ENCODE assay signal across 23 mouse cellular contexts in the genomic region with DNA sequence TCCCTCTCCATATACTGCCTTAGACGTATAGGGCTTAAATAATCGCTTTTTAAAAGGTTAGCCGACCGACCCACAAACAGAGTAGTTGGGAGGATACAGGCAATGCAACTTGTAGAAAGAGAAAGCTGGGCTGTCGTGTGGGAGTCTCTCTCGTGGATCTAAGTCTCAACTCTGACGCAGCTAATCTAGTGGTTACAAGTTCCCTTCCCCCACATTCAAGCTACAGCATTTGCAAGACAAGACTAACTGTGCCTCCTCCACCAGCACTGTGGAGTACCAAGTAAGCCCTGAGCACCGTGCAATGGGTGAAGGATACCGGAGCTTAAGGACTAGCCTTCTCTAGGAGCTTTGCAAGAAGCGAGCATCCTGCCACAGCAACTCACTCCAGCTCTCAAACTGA.
A peak's percentile ranks its signal among the peaks of the same experiment; 100 is the strongest.
DNase-seq lines count a peak whose midpoint lies in the region; ATAC-seq lines count a peak whose summit lies in the region.
"Had no signal": no experiment of that assay in that cellular context is flagged by ENCODE, and none has a peak within 500 bp of the region (broad histone marks: within the 10 kb centered on the region; RNA-seq: fewer than 3 reads in every experiment).

No protein-coding gene starts in this region.

- H3K4me1 ChIP-seq in hindbrain, embryonic 14.5 days (replicated peaks; ENCODE audit: control insufficient read depth, insufficient read depth, low read length), result peaks cover 31% of the 10 kb centered on the region
- peaks cover 30% of the 10 kb centered on the region for H3K4me1 ChIP-seq in hindbrain, embryonic 12.5 days
- H3K4me1 ChIP-seq in neural tube, embryonic 13.5 days (replicated peaks), result peaks cover 59% of the 10 kb centered on the region
- H3K4me1 ChIP-seq in neural tube, embryonic 15.5 days, result peaks cover 30% of the 10 kb centered on the region
- peaks cover 23% of the 10 kb centered on the region for H3K4me1 ChIP-seq in hindbrain, embryonic 16.5 days (ENCODE audit: control insufficient read depth, insufficient read depth, low read depth, low read length)
- H3K4me1 ChIP-seq: kidney, embryonic 15.5 days had no signal

- no peaks in the 10 kb centered on the region for H3K9me3 ChIP-seq in hindbrain, embryonic 14.5 days (ENCODE audit: control insufficient read depth, low read length)
- H3K9me3 ChIP-seq in hindbrain, embryonic 12.5 days (replicated peaks), result no peaks in the 10 kb centered on the region
- H3K9me3 ChIP-seq in neural tube, embryonic 13.5 days, result no peaks in the 10 kb centered on the region
- H3K9me3 ChIP-seq in neural tube, embryonic 15.5 days (replicated peaks), result no peaks in the 10 kb centered on the region
- H3K9me3 ChIP-seq in hindbrain, embryonic 16.5 days (ENCODE audit: control insufficient read depth, low read length), result no peaks in the 10 kb centered on the region
- H3K9me3 ChIP-seq: kidney, embryonic 15.5 days had no signal

- no peak overlapping the region for H3K4me2 ChIP-seq in hindbrain, embryonic 14.5 days (replicated peaks)
- no peak overlapping the region for H3K4me2 ChIP-seq in hindbrain, embryonic 12.5 days (replicated peaks)
- no peak overlapping the region for H3K4me2 ChIP-seq in neural tube, embryonic 13.5 days
- H3K4me2 ChIP-seq in neural tube, embryonic 15.5 days, result no peak overlapping the region
- no peak overlapping the region for H3K4me2 ChIP-seq in hindbrain, embryonic 16.5 days (ENCODE audit: low read length)
- H3K4me2 ChIP-seq: heart, embryonic 11.5 days; kidney, embryonic 15.5 days had no signal

- H3K36me3 ChIP-seq in hindbrain, embryonic 14.5 days (replicated peaks; ENCODE audit: control insufficient read depth, insufficient read depth), result no peaks in the 10 kb centered on the region
- no peaks in the 10 kb centered on the region for H3K36me3 ChIP-seq in hindbrain, embryonic 12.5 days
- H3K36me3 ChIP-seq in neural tube, embryonic 13.5 days, result no peaks in the 10 kb centered on the region
- H3K36me3 ChIP-seq in neural tube, embryonic 15.5 days, result no peaks in the 10 kb centered on the region
- H3K36me3 ChIP-seq in hindbrain, embryonic 16.5 days (ENCODE audit: control insufficient read depth, insufficient read depth, low read length), result no peaks in the 10 kb centered on the region
- H3K36me3 ChIP-seq: kidney, embryonic 15.5 days had no signal

- DNase-seq in hindbrain, embryonic 14.5 days (ENCODE audit: low spot score), result no peak
- DNase-seq in thymus, postnatal 14 days, result no peak
- DNase-seq: B cell, adult 2 months; cerebellum, adult 8-10 months; gastrocnemius, adult 2 months; gastrocnemius, postnatal 36 days; heart, adult 18-20 months; heart, postnatal 36 days; kidney, adult 18-20 months; kidney, postnatal 25 days; liver; lung, adult 2 months; lung, postnatal 14 days had no signal

- 0 out of 2 replicates have a peak overlapping the region, but pooled peaks have one; percentile 43 for H3K27ac ChIP-seq in hindbrain, embryonic 14.5 days
- H3K27ac ChIP-seq in hindbrain, embryonic 12.5 days, result no peak overlapping the region; the same call in 1 of the 2 replicates
- peak overlapping the region; percentile 59 for H3K27ac ChIP-seq in neural tube, embryonic 13.5 days (replicated peaks)
- H3K27ac ChIP-seq in neural tube, embryonic 15.5 days (replicated peaks), result no peak overlapping the region
- no peak overlapping the region for H3K27ac ChIP-seq in hindbrain, embryonic 16.5 days (ENCODE audit: low read depth, low read length)
- H3K27ac ChIP-seq: gastrocnemius, adult 2 months; kidney, embryonic 15.5 days; liver, embryonic 14.5 days had no signal

- no peak overlapping the region for H3K9ac ChIP-seq in hindbrain, embryonic 14.5 days
- no peak overlapping the region for H3K9ac ChIP-seq in hindbrain, embryonic 12.5 days
- no peak overlapping the region for H3K9ac ChIP-seq in neural tube, embryonic 13.5 days
- H3K9ac ChIP-seq in neural tube, embryonic 15.5 days (replicated peaks), result no peak overlapping the region
- H3K9ac ChIP-seq in hindbrain, embryonic 16.5 days (ENCODE audit: low read depth, low read length), result no peak overlapping the region
- H3K9ac ChIP-seq: kidney, embryonic 15.5 days; liver, embryonic 14.5 days had no signal

- WGBS in hindbrain, embryonic 14.5 days, result 39% methylated on average over 10 of the region's 10 CpGs
- 46% methylated on average over 10 of the region's 10 CpGs for WGBS in hindbrain, embryonic 12.5 days
- 50% methylated on average over 10 of the region's 10 CpGs for WGBS in neural tube, embryonic 13.5 days
- 56% methylated on average over 10 of the region's 10 CpGs for WGBS in neural tube, embryonic 15.5 days
- WGBS in hindbrain, embryonic 16.5 days, result 43% methylated on average over 10 of the region's 10 CpGs

- no peak overlapping the region for H3K4me3 ChIP-seq in hindbrain, embryonic 14.5 days (replicated peaks; ENCODE audit: low read length)
- no peak overlapping the region for H3K4me3 ChIP-seq in hindbrain, embryonic 12.5 days
- H3K4me3 ChIP-seq in neural tube, embryonic 13.5 days, result no peak overlapping the region
- no peak overlapping the region for H3K4me3 ChIP-seq in neural tube, embryonic 15.5 days (replicated peaks)
- H3K4me3 ChIP-seq in hindbrain, embryonic 16.5 days (ENCODE audit: low read length), result no peak overlapping the region
- H3K4me3 ChIP-seq: gastrocnemius, adult 2 months; kidney, embryonic 15.5 days; myocyte had no signal

- H3K27me3 ChIP-seq in hindbrain, embryonic 14.5 days (ENCODE audit: control insufficient read depth, insufficient read depth, low read length), result no peaks in the 10 kb centered on the region
- no peaks in the 10 kb centered on the region for H3K27me3 ChIP-seq in hindbrain, embryonic 12.5 days
- no peaks in the 10 kb centered on the region for H3K27me3 ChIP-seq in neural tube, embryonic 13.5 days
- H3K27me3 ChIP-seq in neural tube, embryonic 15.5 days (replicated peaks), result no peaks in the 10 kb centered on the region
- no peaks in the 10 kb centered on the region for H3K27me3 ChIP-seq in hindbrain, embryonic 16.5 days (replicated peaks; ENCODE audit: control insufficient read depth, insufficient read depth, low read length)
- H3K27me3 ChIP-seq: kidney, embryonic 15.5 days had no signal

- ATAC-seq in hindbrain, embryonic 14.5 days (ENCODE audit: low FRiP score), result no peak
- no peak for ATAC-seq in hindbrain, embryonic 12.5 days (ENCODE audit: low FRiP score)
- no peak for ATAC-seq in neural tube, embryonic 13.5 days (ENCODE audit: low read depth)
- no peak for ATAC-seq in neural tube, embryonic 15.5 days (ENCODE audit: low FRiP score)
- 0 out of 2 replicates have a peak, but pooled peaks have one; percentile 4 for ATAC-seq in hindbrain, embryonic 16.5 days
- ATAC-seq: forebrain, embryonic 14.5 days; inflammation-experienced regulatory T-cells, adult 6 months had no signal

Comparison
In these comparisons a context has a peak if more than half of its experiments do, and no peak if none do; other contexts are left out.
1. H3K27ac ChIP-seq: peak in hindbrain, embryonic 14.5 days (single experiment) and neural tube, embryonic 13.5 days (single experiment); none in hindbrain, embryonic 12.5 days (single experiment), neural tube, embryonic 15.5 days (single experiment) and hindbrain, embryonic 16.5 days (single experiment).